Mouse (Mus musculus) forebrain, embryonic 11.5 days (tissue): ENCODE results near the gene Slc4a5. TPM values are rescaled to one million over a fixed set of nuclear protein-coding genes. Genes with fewer than 3 reads are reported as not detected.

Experiments used
- ATAC-seq: fragments of 200-750 bp; cut with Nextera tagmentation; replicated peaks from 2 replicates; pipeline ENCODE4 v1.8.0; 2017; ENCODE audit warnings: moderate TSS enrichment; ENCODE audit not compliant: low FRiP score
- DNase-seq: peaks from one replicate; pipeline ENCODE4 v3.0.0-alpha.2; 2017; ENCODE audit warnings: low spot score
- H3K27ac ChIP-seq: fragments of 300-500 bp; sonication (generic); 2 replicates; pipeline ENCODE4 v1.5.1; 2014; ENCODE audit warnings: low read depth, low read length
- H3K27me3 ChIP-seq: fragments of 300-500 bp; sonication (generic); 2 replicates; pipeline ENCODE4 v1.6.1; 2014; ENCODE audit warnings: mild to moderate bottlenecking, low read length, mixed read lengths; ENCODE audit not compliant: control insufficient read depth, insufficient read depth
- H3K36me3 ChIP-seq: fragments of 300-500 bp; sonication (generic); 2 replicates; pipeline ENCODE4 v1.6.1; 2014; ENCODE audit warnings: mild to moderate bottlenecking, low read length, moderate library complexity, mixed read lengths; ENCODE audit not compliant: control insufficient read depth, insufficient read depth
- H3K4me1 ChIP-seq: fragments of 300-500 bp; sonication (generic); replicated peaks from 2 replicates; pipeline ENCODE4 v1.6.1; 2014; ENCODE audit warnings: low read length, mixed read lengths; ENCODE audit not compliant: control insufficient read depth, insufficient read depth
- H3K4me2 ChIP-seq: fragments of 300-500 bp; sonication (generic); 2 replicates; pipeline ENCODE4 v1.6.1; 2014; ENCODE audit warnings: low read depth, mild to moderate bottlenecking, low read length, moderate library complexity, mixed read lengths; ENCODE audit not compliant: severe bottlenecking
- H3K4me3 ChIP-seq: fragments of 300-500 bp; sonication (generic); 2 replicates; pipeline ENCODE4 v1.5.1; 2014; ENCODE audit warnings: low read depth, low read length
- H3K9ac ChIP-seq: fragments of 300-500 bp; sonication (generic); 2 replicates; pipeline ENCODE4 v1.6.1; 2014; ENCODE audit warnings: low read length
- H3K9me3 ChIP-seq: fragments of 300-500 bp; sonication (generic); 2 replicates; pipeline ENCODE4 v1.6.1; 2016; ENCODE audit warnings: low read length, mixed read lengths; ENCODE audit not compliant: control insufficient read depth
- WGBS: fragments of 180-500 bp; shearing (Covaris S2); extraction: QIAGEN DNeasy Blood & Tissue Kit; methylation state at CpG from one replicate; pipeline ENCODE4 v1.1.7; 2014; 5-methylcytosine and 5-hydroxymethylcytosine counted together
- polyA plus RNA-seq: library from polyadenylated mRNA; unstranded; fragments of >200 nt; fragmentation: Nextera tagmentation; extraction: Ambion mirVana; gene quantifications from 2 replicates; pipeline ENCODE4 v1.2.1, GENCODE M21; 2014

Gene Slc4a5
- polyA plus RNA-seq, 1 experiment from 2014 or later, result 0.35 TPM

GRCm38 (mm10) chr6:83208050-83208400 is 11.6 kb upstream of the Slc4a5 start:
- Histone ChIP-seq H3K4me1 (no peaks in the 10 kb centered on the region), H3K27ac (no peak overlapping the region), H3K4me2 (no peak overlapping the region), H3K9ac (no peak overlapping the region), H3K36me3 (no peaks in the 10 kb centered on the region), H3K9me3 (no peaks in the 10 kb centered on the region), H3K4me3 (no peak overlapping the region), H3K27me3 (no peaks in the 10 kb centered on the region)
- DNase-seq, result no peak
- whole genome bisulfite sequencing, result 86% methylated on average over 2 of the region's 2 CpGs
- ATAC-seq, result no peak

- 51% methylated on average over 2 of the region's 2 CpGs for WGBS
- DNase-seq (no peak), ATAC-seq (no peak)
- Histone ChIP-seq H3K27ac (no peak overlapping the region), H3K9me3 (no peaks in the 10 kb centered on the region), H3K4me1 (no peaks in the 10 kb centered on the region), H3K36me3 (no peaks in the 10 kb centered on the region), H3K27me3 (no peaks in the 10 kb centered on the region), H3K4me3 (no peak overlapping the region), H3K4me2 (no peak overlapping the region), H3K9ac (no peak overlapping the region)
Measured at GRCm38 (mm10) chr6:83210495-83210894, 9.1 kb upstream of the Slc4a5 start.

- no peaks in the 10 kb centered on the region for H3K4me1 ChIP-seq
- H3K36me3 ChIP-seq, result no peaks in the 10 kb centered on the region
- H3K9me3 ChIP-seq, result no peaks in the 10 kb centered on the region
- H3K27ac ChIP-seq, result no peak overlapping the region
- H3K27me3 ChIP-seq, result no peaks in the 10 kb centered on the region
- H3K4me2 ChIP-seq, result no peak overlapping the region
- ATAC-seq (0 out of 2 replicates have a peak, but pooled peaks have one; percentile 10), DNase-seq (no peak)
- no peak overlapping the region for H3K4me3 ChIP-seq
- 34% methylated on average over 5 of the region's 5 CpGs for WGBS
- no peak overlapping the region for H3K9ac ChIP-seq
Measured at GRCm38 (mm10) chr6:83211526-83211925, 8.1 kb upstream of the Slc4a5 start.

GRCm38 (mm10) chr6:83215002-83215666 is 4.5 kb upstream of the Slc4a5 start:
- no peak overlapping the region for H3K4me3 ChIP-seq
- no peak overlapping the region for H3K9ac ChIP-seq
- H3K4me2 ChIP-seq, result no peak overlapping the region
- DNase-seq (peak; percentile 84), ATAC-seq (peak; percentile 65; the same call in 1 of the 2 replicates)
- 16% methylated on average over 7 of the region's 7 CpGs for WGBS
- no peaks in the 10 kb centered on the region for H3K4me1 ChIP-seq
- no peak overlapping the region for H3K27ac ChIP-seq
- H3K27me3 ChIP-seq, result no peaks in the 10 kb centered on the region
- H3K36me3 ChIP-seq, result no peaks in the 10 kb centered on the region
- H3K9me3 ChIP-seq, result no peaks in the 10 kb centered on the region

GRCm38 (mm10) chr6:83231486-83231885 is 11.9 kb downstream of the Slc4a5 start:
- Histone ChIP-seq H3K4me1 (peaks cover 10% of the 10 kb centered on the region), H3K4me2 (no peak overlapping the region), H3K36me3 (no peaks in the 10 kb centered on the region), H3K27ac (no peak overlapping the region), H3K27me3 (peaks cover 15% of the 10 kb centered on the region), H3K4me3 (no peak overlapping the region), H3K9me3 (no peaks in the 10 kb centered on the region), H3K9ac (no peak overlapping the region)
- ATAC-seq, result no peak
- DNase-seq, result no peak
- 48% methylated on average over 2 of the region's 2 CpGs for WGBS

- Histone ChIP-seq H3K4me2 (no peak overlapping the region), H3K4me3 (no peak overlapping the region), H3K27ac (no peak overlapping the region), H3K36me3 (no peaks in the 10 kb centered on the region), H3K27me3 (peaks cover 20% of the 10 kb centered on the region), H3K4me1 (peaks cover 18% of the 10 kb centered on the region), H3K9me3 (no peaks in the 10 kb centered on the region), H3K9ac (no peak overlapping the region)
- 73% methylated on average over 4 of the region's 4 CpGs for WGBS
- ATAC-seq, result no peak
- DNase-seq, result no peak
Measured at GRCm38 (mm10) chr6:83233306-83233705, 13.7 kb downstream of the Slc4a5 start.

GRCm38 (mm10) chr6:83234280-83234741 is 14.7 kb downstream of the Slc4a5 start:
- no peaks in the 10 kb centered on the region for H3K36me3 ChIP-seq
- under 1% methylated on average over 14 of the region's 14 CpGs for WGBS
- no peaks in the 10 kb centered on the region for H3K9me3 ChIP-seq
- peaks cover 26% of the 10 kb centered on the region for H3K27me3 ChIP-seq
- H3K27ac ChIP-seq, result no peak overlapping the region
- peak overlapping the region; percentile 38 for H3K4me2 ChIP-seq
- peaks cover 18% of the 10 kb centered on the region for H3K4me1 ChIP-seq
- ATAC-seq (0 out of 2 replicates have a peak, but pooled peaks have one; percentile 51), DNase-seq (peak; percentile 63)
- peak overlapping the region; percentile 27 for H3K9ac ChIP-seq
- H3K4me3 ChIP-seq, result no peak overlapping the region

- WGBS, result under 1% methylated on average over 9 of the region's 9 CpGs
- DNase-seq (no peak), ATAC-seq (no peak)
- Histone ChIP-seq H3K4me2 (peak overlapping the region; percentile 31; the same call in 1 of the 2 replicates), H3K36me3 (no peaks in the 10 kb centered on the region), H3K4me3 (no peak overlapping the region), H3K4me1 (peaks cover 18% of the 10 kb centered on the region), H3K9me3 (no peaks in the 10 kb centered on the region), H3K27ac (no peak overlapping the region), H3K9ac (no peak overlapping the region; the same call in 1 of the 2 replicates), H3K27me3 (peaks cover 26% of the 10 kb centered on the region)
Measured at GRCm38 (mm10) chr6:83237123-83237522, 17.5 kb downstream of the Slc4a5 start.
